Comparison of ENCODE assay signal across 23 mouse cellular contexts in genomic region chr13:99012891-99013290, GRCm38 (mm10). TPM values are rescaled to one million over a fixed set of nuclear protein-coding genes. Genes with fewer than 3 reads are reported as not detected.
"Had no signal": no experiment of that assay in that cellular context is flagged by ENCODE, and none has a peak within 500 bp of the region (broad histone marks: within the 10 kb centered on the region; RNA-seq: fewer than 3 reads in every experiment).

No protein-coding gene starts in this region.

- H3K9me3 ChIP-seq: intestine, embryonic 15.5 days; limb, embryonic 12.5 days; limb, embryonic 15.5 days had no signal

- H3K4me3 ChIP-seq: intestine, embryonic 15.5 days; limb, embryonic 12.5 days; limb, embryonic 15.5 days; megakaryocyte, embryonic 14.5 days had no signal

- H3K27me3 ChIP-seq: intestine, embryonic 15.5 days; limb, embryonic 12.5 days; limb, embryonic 15.5 days had no signal

- H3K27ac ChIP-seq: intestine, embryonic 15.5 days; limb, embryonic 12.5 days; limb, embryonic 15.5 days; liver, embryonic 14.5 days had no signal

- ATAC-seq: intestine, embryonic 15.5 days; liver, postnatal 0 days had no signal

- H3K4me2 ChIP-seq: intestine, embryonic 15.5 days; limb, embryonic 12.5 days; limb, embryonic 15.5 days; liver, embryonic 11.5 days; lung, embryonic 14.5 days; midbrain, embryonic 11.5 days had no signal

- DNase-seq: left cerebral cortex, postnatal 4 days; liver, postnatal 0 days; lung, embryonic 14.5 days; lung, postnatal 10 days; lung, postnatal 36 days; midbrain, embryonic 14.5 days; thymus, adult 18-20 months; thymus, postnatal 36 days had no signal

- H3K4me1 ChIP-seq: intestine, embryonic 15.5 days; limb, embryonic 12.5 days; limb, embryonic 15.5 days had no signal

- H3K36me3 ChIP-seq: intestine, embryonic 15.5 days; limb, embryonic 12.5 days; limb, embryonic 15.5 days had no signal

- H3K9ac ChIP-seq: intestine, embryonic 15.5 days; limb, embryonic 12.5 days; limb, embryonic 15.5 days; liver, embryonic 14.5 days; liver, postnatal 0 days; lung, embryonic 14.5 days had no signal

RNA-seq across cellular contexts. Expression of gene 1700024P04Rik, which starts 28.5 kb away (rescaled TPM):
- polyA plus RNA-seq: intestine, embryonic 15.5 days; kidney, postnatal 0 days; limb, embryonic 12.5 days; limb, embryonic 15.5 days; liver, embryonic 11.5 days; liver, embryonic 14.5 days; liver, postnatal 0 days; lung, embryonic 14.5 days; midbrain, embryonic 11.5 days; midbrain, embryonic 14.5 days; midbrain, postnatal 0 days; neural tube, embryonic 11.5 days; neural tube, embryonic 14.5 days; small intestine, adult 2 months; spleen, adult 2 months; stomach, embryonic 16.5 days; urinary bladder, adult 2 months had no signal
